In genomic region chr13:35994067-35994466, GRCm38 (mm10) we compare ENCODE assay signal across 8 mouse cellular contexts. TPM values are rescaled to one million over a fixed set of nuclear protein-coding genes. Genes with fewer than 3 reads are reported as not detected.
DNase-seq lines count a peak whose midpoint lies in the region; ATAC-seq and TF ChIP-seq lines count a peak whose summit lies in the region.
"Had no signal": no experiment of that assay in that cellular context is flagged by ENCODE, and none has a peak within 500 bp of the region (broad histone marks: within the 10 kb centered on the region; RNA-seq: fewer than 3 reads in every experiment).

No protein-coding gene starts in this region.

- H3K9me3 ChIP-seq in liver, embryonic 16.5 days (replicated peaks; ENCODE audit: control insufficient read depth, low read length): no peaks in the 10 kb centered on the region
- H3K9me3 ChIP-seq in hindbrain, embryonic 10.5 days: no peaks in the 10 kb centered on the region

- H3K27ac ChIP-seq in liver, embryonic 16.5 days (ENCODE audit: low read length): no peak overlapping the region
- H3K27ac ChIP-seq in testis, adult 2 months (ENCODE audit: control insufficient read depth, insufficient read depth, low read depth, low read length): peak overlapping the region; percentile 12; the same call in 1 of the 2 replicates
- no peak overlapping the region for H3K27ac ChIP-seq in hindbrain, embryonic 10.5 days
- H3K27ac ChIP-seq: macrophage had no signal

- DNase-seq in adrenal gland, adult 2 months: peak; percentile 95
- DNase-seq in cerebellum, adult 18-20 months: peak; percentile 25 to 33
- peak; percentile 99 for DNase-seq in heart, adult 11 months
- peak; percentile 73 for DNase-seq in kidney, postnatal 14 days
- DNase-seq in hindbrain, embryonic 10.5 days (ENCODE audit: low spot score): no peak

- H3K4me1 ChIP-seq in liver, embryonic 16.5 days (ENCODE audit: control insufficient read depth, low read depth, low read length): peaks cover 4% of the 10 kb centered on the region
- H3K4me1 ChIP-seq in testis, adult 2 months (ENCODE audit: control insufficient read depth, insufficient read depth, low read length): no peaks in the 10 kb centered on the region
- peaks cover 19% of the 10 kb centered on the region for H3K4me1 ChIP-seq in hindbrain, embryonic 10.5 days (replicated peaks)

- H3K4me2 ChIP-seq in liver, embryonic 16.5 days (ENCODE audit: low read depth, low read length): no peak overlapping the region

- WGBS in liver, embryonic 16.5 days (ENCODE audit: insufficient replicate concordance): 69% methylated on average over 8 of the region's 8 CpGs
- WGBS in hindbrain, embryonic 10.5 days: 91% methylated on average over 8 of the region's 8 CpGs

- TF ChIP-seq POLR2A in testis, adult 2 months (IDR thresholded peaks at IDR 0.05; ENCODE audit: control insufficient read depth, low read depth, low read length): no peak

- H3K36me3 ChIP-seq in liver, embryonic 16.5 days (ENCODE audit: control insufficient read depth, insufficient read depth): no peaks in the 10 kb centered on the region
- H3K36me3 ChIP-seq in testis, adult 2 months (ENCODE audit: control insufficient read depth, insufficient read depth, low read length): no peaks in the 10 kb centered on the region
- H3K36me3 ChIP-seq in hindbrain, embryonic 10.5 days: no peaks in the 10 kb centered on the region

- H3K9ac ChIP-seq in liver, embryonic 16.5 days (ENCODE audit: low read depth, low read length): no peak overlapping the region

- ATAC-seq in liver, embryonic 16.5 days (ENCODE audit: low read depth): peak; percentile 88

- H3K27me3 ChIP-seq in liver, embryonic 16.5 days (ENCODE audit: control insufficient read depth, insufficient read depth, low read depth, low read length): no peaks in the 10 kb centered on the region
- H3K27me3 ChIP-seq in testis, adult 2 months (ENCODE audit: control insufficient read depth, insufficient read depth, low read length): no peaks in the 10 kb centered on the region
- H3K27me3 ChIP-seq in hindbrain, embryonic 10.5 days (ENCODE audit: insufficient read depth, poor library complexity, severe bottlenecking): no peaks in the 10 kb centered on the region

- no peak for TF ChIP-seq CTCF in testis, adult 2 months (IDR thresholded peaks at IDR 0.05; ENCODE audit: control insufficient read depth, insufficient read depth, insufficient replicate concordance, low read depth, low read length)

- no peak overlapping the region for H3K4me3 ChIP-seq in liver, embryonic 16.5 days (ENCODE audit: low read depth, low read length)
- H3K4me3 ChIP-seq in testis, adult 2 months (ENCODE audit: control insufficient read depth, low read depth, low read length): no peak overlapping the region
- H3K4me3 ChIP-seq in hindbrain, embryonic 10.5 days: no peak overlapping the region

RNA-seq across cellular contexts. Expression of gene Ppp1r3g, which starts 35.4 kb away (rescaled TPM):
- 1 to 10 TPM in 1 of 2 experiments, under 1 TPM in 1; 0.58 to 2.1 TPM for total RNA-seq in adrenal gland, adult 2 months (2021)
- 0.10 and 0.27 TPM in 2 replicates for polyA plus RNA-seq in adrenal gland, adult 2 months (2012; rRNA removed)
- polyA plus RNA-seq in liver, embryonic 16.5 days (2015; fragmentation: Nextera tagmentation; extraction: Ambion mirVana): 1.9 and 3.0 TPM in 2 replicates
- 0.07 TPM in 1 of 2 replicates, not detected in the other for polyA plus RNA-seq in testis, adult 2 months (2012; rRNA removed)
- polyA plus RNA-seq in hindbrain, embryonic 10.5 days (2016; fragmentation: Nextera tagmentation; extraction: Ambion mirVana): 1.7 and 2.7 TPM in 2 replicates
- polyA plus RNA-seq: macrophage had no signal
